Mouse (Mus musculus) retina, adult 2 months (tissue): Measurements from ENCODE around the gene Mphosph9.
A peak's percentile ranks its signal among the peaks of the same experiment; 100 is the strongest.
"Not testable (repeated sequence)": the region's sequence is repeated elsewhere in the genome, so short reads cannot be mapped to it uniquely, and the experiment has no call there.

ENCODE experiments used
- DNase-seq: peaks from one replicate; pipeline ENCODE4 v3.0.0-alpha.2; 2012; ENCODE audit warnings: low read depth, low spot score

The Mphosph9 gene

GRCm38 (mm10) chr5:124342897-124343296, 15.1 kb upstream of the Mphosph9 start:
- no peak for DNase-seq

GRCm38 (mm10) chr5:124341753-124342339, 14.1 kb upstream of the Mphosph9 start:
- not testable (repeated sequence) for DNase-seq

DNA sequence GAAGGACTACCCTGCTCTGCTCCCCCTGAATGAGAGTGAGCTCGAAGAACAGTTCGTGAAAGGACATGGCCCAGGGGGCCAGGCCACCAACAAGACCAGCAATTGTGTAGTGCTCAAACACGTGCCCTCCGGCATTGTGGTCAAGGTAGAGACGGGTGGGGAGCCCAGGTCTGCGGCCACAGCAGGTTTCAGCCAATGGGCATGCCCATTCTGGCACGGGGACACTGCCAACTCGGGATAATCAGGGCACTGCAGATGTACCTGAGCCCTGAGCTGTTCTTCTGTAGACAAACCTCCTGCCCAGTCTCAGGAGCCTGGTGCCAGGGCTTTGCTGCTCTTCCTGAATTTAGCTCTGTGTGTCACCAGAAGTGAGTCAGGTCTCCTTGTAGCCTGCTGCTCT, 11.0 kb upstream of the Mphosph9 start:
- no peak for DNase-seq

DNA sequence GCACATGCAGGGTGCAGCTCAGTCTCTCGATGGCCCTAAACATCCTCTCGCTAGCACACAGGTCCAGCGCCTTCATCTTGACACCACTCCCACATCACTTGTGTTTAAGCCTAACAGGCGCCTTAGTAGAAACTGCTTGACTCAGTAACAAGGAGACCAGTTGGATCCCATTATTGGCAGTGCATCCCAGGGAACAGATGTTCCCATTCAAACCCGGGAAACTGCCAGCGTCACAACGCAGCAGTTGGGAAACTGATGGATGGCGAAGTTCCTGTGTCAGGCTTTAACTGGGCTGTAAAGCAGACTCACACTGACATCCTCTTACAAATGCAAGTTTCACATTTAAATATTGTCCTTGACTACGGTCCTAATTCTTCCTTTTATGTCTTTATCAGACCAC, 10.1 kb upstream of the Mphosph9 start:
- DNase-seq: no peak

GRCm38 (mm10) chr5:124337103-124337502, 9.3 kb upstream of the Mphosph9 start:
- no peak for DNase-seq

GRCm38 (mm10) chr5:124334392-124334791, 6.6 kb upstream of the Mphosph9 start:
- DNase-seq: no peak

DNA sequence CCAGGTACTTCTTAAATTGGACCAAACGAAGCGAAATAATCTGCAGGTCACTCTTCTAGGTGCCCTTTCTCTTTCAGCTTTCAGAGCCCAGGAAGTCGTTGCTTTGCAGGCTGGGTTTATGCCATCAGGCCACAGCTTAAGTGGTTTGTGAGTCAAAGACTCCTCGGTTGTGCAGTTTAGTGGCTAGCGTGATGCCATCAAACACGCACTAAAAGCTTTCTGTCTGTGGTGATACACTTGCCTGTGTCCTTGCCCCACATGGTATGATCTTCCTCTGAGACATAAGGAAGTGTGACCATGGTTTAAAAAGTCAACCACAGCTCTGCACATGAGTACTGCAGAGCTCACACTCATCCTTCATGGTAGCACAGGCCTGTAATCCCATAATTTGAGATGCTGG, 2.3 kb upstream of the Mphosph9 start:
- no peak for DNase-seq

- DNase-seq: no peak
These were observed 943 bp downstream of the Mphosph9 start for GRCm38 (mm10) chr5:124326829-124327228.

DNA sequence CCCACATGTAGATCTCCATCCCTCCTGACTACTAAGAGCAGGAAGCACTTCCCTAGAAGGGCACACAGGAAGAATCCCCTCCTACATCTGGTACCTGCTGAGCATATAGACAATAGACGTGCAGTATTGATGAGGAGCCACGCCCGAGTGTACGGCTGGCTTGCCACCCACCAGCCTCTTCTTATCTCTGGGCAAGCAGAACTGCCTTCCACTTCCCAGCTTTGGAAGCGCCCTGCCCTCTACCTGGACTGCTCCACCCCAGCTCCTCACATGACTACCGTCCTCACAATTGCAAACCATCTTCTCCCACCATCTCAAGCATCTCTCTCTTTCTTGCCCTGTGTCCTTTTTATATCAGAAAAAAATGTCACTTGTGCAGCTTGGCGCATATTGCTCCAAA, 10.1 kb downstream of the Mphosph9 start:
- no peak for DNase-seq

DNA sequence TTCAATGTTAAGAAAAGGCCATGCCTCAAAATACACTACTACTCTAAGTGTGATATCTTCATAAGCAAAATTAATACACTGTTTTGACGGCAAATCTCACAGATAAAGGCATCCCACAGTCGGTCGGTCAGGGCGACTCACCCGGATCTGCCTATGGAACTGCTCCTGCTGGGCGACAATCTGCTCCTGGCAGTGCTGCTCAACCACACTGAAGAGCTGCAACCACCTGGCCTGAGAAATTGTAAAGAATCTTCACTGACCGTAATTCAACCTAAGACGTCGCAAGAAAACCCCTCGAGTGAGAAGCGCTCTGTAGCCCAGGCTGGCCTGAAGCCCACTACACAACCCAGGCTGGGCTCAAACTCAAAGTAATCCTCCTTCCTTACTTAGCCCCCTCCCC, 11.8 kb downstream of the Mphosph9 start:
- no peak for DNase-seq

DNA sequence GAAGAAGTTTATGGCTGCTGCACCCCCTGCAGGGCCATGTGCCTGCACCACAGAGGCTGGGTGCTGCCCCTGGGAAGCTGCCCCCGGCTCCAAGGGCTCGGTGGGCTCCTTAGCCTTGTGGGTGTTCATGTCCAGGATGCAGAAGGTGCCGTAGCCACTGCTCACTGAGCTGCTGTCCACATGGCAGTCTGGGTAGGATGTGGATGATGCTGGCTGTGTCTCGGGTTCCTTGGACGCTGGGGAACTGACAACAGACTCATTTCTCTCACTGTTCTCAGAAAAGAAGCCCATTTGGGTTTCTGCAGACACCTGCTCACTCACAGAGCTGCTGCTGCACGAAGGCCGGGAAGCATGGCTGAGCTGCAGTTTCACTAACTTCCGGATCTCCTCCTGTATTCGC, 12.3 kb downstream of the Mphosph9 start:
- DNase-seq: no peak

GRCm38 (mm10) chr5:124310091-124310490, 17.7 kb downstream of the Mphosph9 start:
- DNase-seq: no peak

GRCm38 (mm10) chr5:124309155-124309554, 18.6 kb downstream of the Mphosph9 start:
- DNase-seq: no peak

GRCm38 (mm10) chr5:124302853-124303252, 24.9 kb downstream of the Mphosph9 start:
- not testable (repeated sequence) for DNase-seq

DNA sequence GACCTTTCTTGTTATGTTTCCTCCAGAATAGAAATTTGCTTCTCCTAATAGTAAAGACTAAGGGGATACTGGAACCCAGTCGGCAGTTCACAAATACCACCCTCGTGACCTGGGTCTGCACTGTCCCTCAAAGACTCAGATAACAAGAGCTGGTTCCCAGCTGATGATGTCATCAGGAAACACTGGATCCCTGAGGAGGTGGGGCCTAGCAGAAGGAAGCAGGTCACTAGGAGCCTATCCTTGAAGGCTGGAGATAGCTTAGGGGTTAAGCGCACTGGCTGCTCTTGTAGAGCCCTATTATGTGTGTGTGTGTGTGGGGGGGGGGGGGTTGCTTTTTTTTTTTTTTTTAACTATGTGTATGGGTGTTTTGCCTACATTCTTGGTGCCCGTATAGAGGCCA, 27.6 kb downstream of the Mphosph9 start:
- no peak for DNase-seq

- peak; percentile 8 for DNase-seq
These were observed 28.5 kb downstream of the Mphosph9 start for GRCm38 (mm10) chr5:124299307-124299706.

- DNase-seq: no peak
These were observed 31.3 kb downstream of the Mphosph9 start for GRCm38 (mm10) chr5:124296475-124296874.

DNA sequence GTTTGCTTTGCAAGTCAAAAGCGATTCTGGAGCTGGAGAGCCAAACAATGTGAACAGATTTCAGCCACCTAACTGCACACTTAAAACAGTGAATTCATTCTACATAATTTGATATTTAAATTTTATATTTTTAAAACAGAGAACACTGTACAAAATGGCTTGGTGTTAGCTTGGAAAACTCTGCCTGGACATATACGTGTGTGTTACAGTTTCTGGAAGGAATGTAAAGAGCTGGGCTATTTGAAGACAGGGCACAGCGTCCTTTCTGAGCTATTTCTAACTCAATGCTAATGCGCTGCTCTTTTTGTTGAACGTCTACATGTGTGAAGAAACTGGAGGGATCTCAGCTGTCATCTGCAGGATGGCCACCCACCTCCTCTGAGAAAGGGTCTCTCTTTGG, 33.8 kb downstream of the Mphosph9 start:
- DNase-seq: no peak

- no peak for DNase-seq
These were observed 37.6 kb downstream of the Mphosph9 start for GRCm38 (mm10) chr5:124290216-124290615.

DNA sequence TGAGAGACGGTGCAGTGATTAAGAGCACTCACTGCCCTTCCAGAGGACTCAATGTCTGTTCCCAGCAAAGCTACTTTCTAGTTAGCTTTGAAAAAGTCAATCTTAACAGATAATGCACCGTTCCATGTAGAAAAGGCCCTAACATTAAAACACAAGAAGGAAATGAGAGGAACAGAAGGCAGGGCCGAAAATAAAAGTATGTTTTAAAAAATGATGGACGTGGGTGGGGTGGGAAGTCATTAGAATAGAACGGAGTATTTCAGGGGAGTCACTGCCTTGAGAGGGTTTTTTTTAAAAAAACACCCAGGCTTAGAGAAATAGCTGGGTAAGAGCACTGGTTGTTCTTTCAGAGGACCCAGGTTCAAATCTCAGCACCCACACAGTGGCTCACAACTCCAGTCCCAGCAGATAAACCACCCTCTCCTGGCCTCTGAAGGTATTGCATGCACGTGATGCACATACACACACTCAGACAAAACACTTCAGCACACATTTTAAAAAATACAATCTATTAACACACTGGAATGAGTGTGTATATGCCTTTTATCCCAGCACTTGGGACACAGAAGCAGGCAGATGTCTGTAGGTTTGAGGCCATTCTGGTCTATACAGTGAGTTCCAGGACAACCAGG, 40.0 kb downstream of the Mphosph9 start:
- DNase-seq: no peak

DNA sequence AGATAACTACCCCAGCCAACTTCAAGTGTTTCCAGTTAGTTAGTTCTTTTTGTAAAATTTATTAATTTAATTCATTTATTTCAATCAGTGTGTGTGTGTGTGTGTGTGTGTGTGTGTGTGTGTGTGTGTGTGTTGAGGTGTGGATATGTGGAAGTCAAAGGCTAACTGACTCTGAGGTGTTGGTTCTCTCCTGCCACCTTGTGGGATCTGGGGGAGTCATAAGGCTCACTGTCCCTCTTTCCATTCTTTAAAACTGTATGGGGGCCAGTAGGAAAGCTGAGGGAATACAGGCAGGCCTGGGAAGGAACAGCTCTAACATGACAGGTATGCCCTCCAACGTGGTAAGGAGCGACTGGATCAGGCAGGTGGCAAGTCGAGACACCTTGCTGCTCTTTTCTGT, 43.4 kb downstream of the Mphosph9 start:
- DNase-seq: no peak

DNA sequence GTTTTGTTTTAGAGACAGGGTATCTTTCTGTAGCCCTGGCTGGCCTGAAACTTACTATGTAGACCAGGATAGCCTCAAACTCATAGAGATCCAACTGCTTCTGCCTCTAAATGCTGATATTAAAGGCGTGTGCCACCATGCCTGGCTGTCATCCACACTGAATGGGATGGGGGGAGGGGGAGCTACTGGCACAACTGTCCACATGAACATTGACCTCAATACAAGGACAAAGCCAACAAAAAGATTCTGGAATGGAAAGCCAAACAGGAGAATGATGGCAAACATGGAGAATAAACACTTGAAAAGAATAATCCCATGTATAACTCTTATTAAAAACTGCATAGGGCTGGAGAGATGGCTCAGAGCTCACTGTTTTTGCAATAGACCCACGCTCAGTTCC, 44.9 kb downstream of the Mphosph9 start:
- no peak for DNase-seq

DNA sequence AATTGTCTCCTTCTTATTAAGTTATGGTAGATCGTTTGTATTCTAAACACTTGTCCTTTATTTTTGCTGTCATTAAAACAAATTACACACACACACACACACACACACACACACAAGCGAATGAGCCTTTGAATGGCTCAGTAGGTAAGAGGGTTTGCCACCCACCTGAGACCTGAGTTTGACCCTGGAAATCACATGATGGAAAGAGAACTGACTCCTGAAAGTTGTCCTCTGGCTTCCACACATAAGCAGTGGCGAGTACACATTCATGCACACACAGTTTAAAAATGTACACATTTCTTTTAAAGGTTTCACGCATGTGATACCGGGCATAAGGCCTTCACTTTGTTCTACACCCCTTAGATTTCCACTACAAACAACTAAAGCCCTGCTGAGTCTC, 57.5 kb downstream of the Mphosph9 start:
- DNase-seq: no peak

GRCm38 (mm10) chr5:124269661-124270060, 58.1 kb downstream of the Mphosph9 start:
- DNase-seq: no peak
